Comparison of ENCODE assay signal across 9 mouse cellular contexts in genomic region chr13:94873111-94874038, GRCm38 (mm10). TPM values are rescaled to one million over a fixed set of nuclear protein-coding genes. Genes with fewer than 3 reads are reported as not detected.
DNase-seq lines count a peak whose midpoint lies in the region; ATAC-seq lines count a peak whose summit lies in the region.
"Had no signal": no experiment of that assay in that cellular context is flagged by ENCODE, and none has a peak within 500 bp of the region (broad histone marks: within the 10 kb centered on the region; RNA-seq: fewer than 3 reads in every experiment).

No protein-coding gene starts in this region.

- H3K4me3 ChIP-seq in lung, embryonic 16.5 days (ENCODE audit: low read length), result 0 out of 2 replicates have a peak overlapping the region, but pooled peaks have one; percentile 13
- peak overlapping the region; percentile 23 for H3K4me3 ChIP-seq in hindbrain, embryonic 13.5 days
- H3K4me3 ChIP-seq in neural tube, embryonic 13.5 days, result peak overlapping the region; percentile 8; the same call in 1 of the 2 replicates
- H3K4me3 ChIP-seq: left cerebral cortex, adult 2 months had no signal

- no peak for ATAC-seq in lung, embryonic 16.5 days (ENCODE audit: low read depth)
- no peak for ATAC-seq in hindbrain, embryonic 13.5 days (ENCODE audit: low FRiP score)
- no peak for ATAC-seq in neural tube, embryonic 13.5 days (ENCODE audit: low read depth)

- H3K9me3 ChIP-seq in lung, embryonic 16.5 days (ENCODE audit: control insufficient read depth, low read length), result no peaks in the 10 kb centered on the region
- no peaks in the 10 kb centered on the region for H3K9me3 ChIP-seq in hindbrain, embryonic 13.5 days
- H3K9me3 ChIP-seq in neural tube, embryonic 13.5 days, result no peaks in the 10 kb centered on the region

- under 1% methylated on average over 51 of the region's 54 CpGs for WGBS in lung, embryonic 16.5 days
- WGBS in hindbrain, embryonic 13.5 days, result under 1% methylated on average over 54 of the region's 54 CpGs
- under 1% methylated on average over 47 of the region's 54 CpGs for WGBS in neural tube, embryonic 13.5 days

- H3K4me1 ChIP-seq in lung, embryonic 16.5 days (replicated peaks; ENCODE audit: control insufficient read depth, insufficient read depth, low read length), result peaks cover 10% of the 10 kb centered on the region; the same call in 1 of the 2 replicates
- peaks cover 19% of the 10 kb centered on the region for H3K4me1 ChIP-seq in hindbrain, embryonic 13.5 days (replicated peaks)
- peaks cover 20% of the 10 kb centered on the region for H3K4me1 ChIP-seq in neural tube, embryonic 13.5 days (replicated peaks)

- H3K9ac ChIP-seq in lung, embryonic 16.5 days (ENCODE audit: low read length), result no peak overlapping the region
- peak overlapping the region; percentile 58 for H3K9ac ChIP-seq in hindbrain, embryonic 13.5 days
- peak overlapping the region; percentile 47 for H3K9ac ChIP-seq in neural tube, embryonic 13.5 days

- DNase-seq in cerebellum, postnatal 10 days, result peak; percentile 42 to 54
- no peak for DNase-seq in cerebellum, adult 11-12 months
- DNase-seq in lung, postnatal 14 days, result no peak
- DNase-seq in layer of hippocampus, adult 9-10 months (ENCODE audit: low spot score), result no peak
- DNase-seq in c-Kit-positive CD71-positive TER-119-positive erythroid progenitor cells, embryonic 14.5 days (ENCODE audit: low spot score), result no peak

- no peaks in the 10 kb centered on the region for H3K36me3 ChIP-seq in lung, embryonic 16.5 days (ENCODE audit: control insufficient read depth, insufficient read depth, low read length)
- no peaks in the 10 kb centered on the region for H3K36me3 ChIP-seq in hindbrain, embryonic 13.5 days
- no peaks in the 10 kb centered on the region for H3K36me3 ChIP-seq in neural tube, embryonic 13.5 days

- peaks cover 85% of the 10 kb centered on the region for H3K27me3 ChIP-seq in lung, embryonic 16.5 days (ENCODE audit: control insufficient read depth, insufficient read depth, low read depth, low read length)
- peaks cover 92% of the 10 kb centered on the region for H3K27me3 ChIP-seq in hindbrain, embryonic 13.5 days
- H3K27me3 ChIP-seq in neural tube, embryonic 13.5 days, result peaks cover 97% of the 10 kb centered on the region

- H3K4me2 ChIP-seq in lung, embryonic 16.5 days (ENCODE audit: low read depth, low read length), result no peak overlapping the region
- peak overlapping the region; percentile 40 for H3K4me2 ChIP-seq in hindbrain, embryonic 13.5 days
- peak overlapping the region; percentile 38 for H3K4me2 ChIP-seq in neural tube, embryonic 13.5 days

- no peak overlapping the region for H3K27ac ChIP-seq in lung, embryonic 16.5 days (ENCODE audit: low read length)
- H3K27ac ChIP-seq in hindbrain, embryonic 13.5 days, result peak overlapping the region; percentile 80
- peak overlapping the region; percentile 78 for H3K27ac ChIP-seq in neural tube, embryonic 13.5 days (replicated peaks)
- H3K27ac ChIP-seq: left cerebral cortex, adult 2 months had no signal

RNA-seq across cellular contexts. Expression of gene Otp, which starts 2.0 kb away (rescaled TPM):
- not detected in 2 replicates for polyA plus RNA-seq in lung, embryonic 16.5 days (2015; fragmentation: Nextera tagmentation; extraction: Ambion mirVana)
- 10.0 and 14.1 TPM in 2 replicates for polyA plus RNA-seq in hindbrain, embryonic 13.5 days (2015; fragmentation: Nextera tagmentation; extraction: Ambion mirVana)
- polyA plus RNA-seq in neural tube, embryonic 13.5 days (2015; fragmentation: Nextera tagmentation; extraction: Ambion mirVana), result 9.5 and 10.7 TPM in 2 replicates

Comparison
In these comparisons a context has a peak if more than half of its experiments do, and no peak if none do; other contexts are left out.
1. DNase-seq: peak in cerebellum, postnatal 10 days (2 of 2); none in cerebellum, adult 11-12 months (single experiment), lung, postnatal 14 days (single experiment), layer of hippocampus, adult 9-10 months (single experiment) and c-Kit-positive CD71-positive TER-119-positive erythroid progenitor cells, embryonic 14.5 days (single experiment).
2. RNA of gene Otp, which starts 2.0 kb away (polyA plus RNA-seq): 9.5 to 10.7 TPM in neural tube, embryonic 13.5 days and 10.0 to 14.1 TPM in hindbrain, embryonic 13.5 days; not detected in lung, embryonic 16.5 days; every median in the first group is over 10 times any median in the second.
3. Peak in every context shown above with its lines, with median percentiles within 50 percentile points of each other: H3K4me3 ChIP-seq.